Mouse (Mus musculus) heart, embryonic 13.5 days (tissue): ENCODE measurements at regions not wholly inside any gene's neighbourhood (a gene's known extent, or its start where the extent isn't known, plus 50 kb on each side); places are given as distances from the start of the nearest gene placed in this dataset.
A peak's percentile ranks its signal among the peaks of the same experiment; 100 is the strongest.

Experiments
- ATAC-seq: fragments of 200-750 bp; cut with Nextera tagmentation; 2 replicates; pipeline ENCODE4 v1.8.0; 2017; ENCODE audit warnings: moderate TSS enrichment; ENCODE audit not compliant: insufficient number of reproducible peaks, low FRiP score, low TSS enrichment; ENCODE audit errors: extremely low read depth
- H3K27ac ChIP-seq: fragments of 300-500 bp; sonication (generic); replicated peaks from 2 replicates; pipeline ENCODE4 v1.5.1; 2015; ENCODE audit warnings: moderate library complexity, mild to moderate bottlenecking, inconsistent platforms
- H3K27me3 ChIP-seq: fragments of 300-500 bp; sonication (generic); replicated peaks from 2 replicates; pipeline ENCODE4 v1.6.1; 2015; ENCODE audit warnings: mild to moderate bottlenecking, inconsistent platforms
- H3K36me3 ChIP-seq: fragments of 300-500 bp; sonication (generic); 2 replicates; pipeline ENCODE4 v1.6.1; 2015; ENCODE audit warnings: mild to moderate bottlenecking, inconsistent platforms
- H3K4me1 ChIP-seq: fragments of 300-500 bp; sonication (generic); 2 replicates; pipeline ENCODE4 v1.6.1; 2015; ENCODE audit warnings: inconsistent platforms
- H3K4me2 ChIP-seq: fragments of 300-500 bp; sonication (generic); 2 replicates; pipeline ENCODE4 v1.6.1; 2015; ENCODE audit warnings: inconsistent platforms, mild to moderate bottlenecking, moderate library complexity
- H3K4me3 ChIP-seq: fragments of 300-500 bp; sonication (generic); 2 replicates; pipeline ENCODE4 v1.5.1; 2015; ENCODE audit warnings: moderate library complexity, mild to moderate bottlenecking, inconsistent platforms
- H3K9ac ChIP-seq: fragments of 300-500 bp; sonication (generic); 2 replicates; pipeline ENCODE4 v1.6.1; 2015; ENCODE audit warnings: inconsistent platforms, mild to moderate bottlenecking, moderate library complexity
- H3K9me3 ChIP-seq: fragments of 300-500 bp; sonication (generic); 2 replicates; pipeline ENCODE4 v1.6.1; 2016; ENCODE audit warnings: inconsistent platforms
- WGBS: fragments of 180-500 bp; shearing (Covaris S2); methylation state at CpG from one replicate; pipeline ENCODE4 v1.1.7; 2015; ENCODE audit warnings: mixed read lengths; 5-methylcytosine and 5-hydroxymethylcytosine counted together

- peaks cover 22% of the 10 kb centered on the region for H3K4me1 ChIP-seq
- H3K36me3 ChIP-seq = no peaks in the 10 kb centered on the region
- no peak overlapping the region for H3K4me3 ChIP-seq
- no peak overlapping the region for H3K9ac ChIP-seq
- peak overlapping the region; percentile 76 for H3K27ac ChIP-seq
- 45% methylated on average over 7 of the region's 8 CpGs for WGBS
- no peak overlapping the region; the same call in 1 of the 2 replicates for H3K4me2 ChIP-seq
- no peaks in the 10 kb centered on the region for H3K27me3 ChIP-seq
- H3K9me3 ChIP-seq = no peaks in the 10 kb centered on the region; the same call in 1 of the 2 replicates
- ATAC-seq = no peak
These were observed 76.0 kb upstream of the Arid5b start for GRCm38 (mm10) chr10:68354335-68355231.

DNA sequence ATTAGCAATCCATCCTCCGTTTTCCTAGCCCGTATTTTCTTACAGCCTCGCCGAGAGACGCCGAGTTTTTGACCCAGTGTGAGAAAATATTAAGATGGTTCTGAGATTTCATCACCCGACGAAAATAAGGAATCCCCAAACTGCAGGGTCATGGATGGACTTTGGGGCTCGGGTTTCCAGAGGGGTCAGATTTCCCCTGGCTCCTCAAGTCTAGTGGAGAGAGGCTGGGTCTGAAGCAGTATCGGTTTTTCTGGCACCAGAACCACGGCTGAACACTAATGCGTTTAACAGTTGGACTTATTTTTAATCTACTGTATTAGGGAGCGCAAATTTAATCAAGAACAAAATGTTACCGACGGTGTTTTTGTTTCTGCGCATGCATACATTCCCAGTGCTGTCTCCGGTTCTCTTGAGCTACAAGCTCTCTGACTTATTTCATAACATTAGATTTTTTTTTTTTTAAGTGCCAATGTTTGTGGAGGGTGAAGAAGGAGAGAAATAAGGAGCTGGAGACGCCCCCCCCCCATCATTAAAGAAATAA lies 75.2 kb upstream of the Arid5b start:
- Histone ChIP-seq H3K9me3 (no peaks in the 10 kb centered on the region), H3K9ac (no peak overlapping the region), H3K27me3 (no peaks in the 10 kb centered on the region), H3K4me3 (no peak overlapping the region), H3K36me3 (no peaks in the 10 kb centered on the region), H3K27ac (peak overlapping the region; percentile 76), H3K4me1 (peaks cover 22% of the 10 kb centered on the region), H3K4me2 (peak overlapping the region; percentile 14; the same call in 1 of the 2 replicates)
- 68% methylated on average over 18 of the region's 18 CpGs for WGBS
- no peak for ATAC-seq

- Histone ChIP-seq H3K4me2 (no peak overlapping the region), H3K9ac (no peak overlapping the region), H3K36me3 (no peaks in the 10 kb centered on the region), H3K4me1 (peaks cover 29% of the 10 kb centered on the region), H3K4me3 (no peak overlapping the region), H3K27ac (no peak overlapping the region), H3K9me3 (no peaks in the 10 kb centered on the region), H3K27me3 (no peaks in the 10 kb centered on the region)
- ATAC-seq = no peak
- WGBS = 77% methylated on average over 8 of the region's 8 CpGs
These were observed 73.5 kb upstream of the Arid5b start for GRCm38 (mm10) chr10:68351841-68352555.

- no peak overlapping the region for H3K27ac ChIP-seq
- H3K36me3 ChIP-seq = no peaks in the 10 kb centered on the region
- no peak for ATAC-seq
- H3K4me3 ChIP-seq = no peak overlapping the region
- H3K9ac ChIP-seq = no peak overlapping the region
- 73% methylated on average over 5 of the region's 5 CpGs for WGBS
- H3K4me2 ChIP-seq = no peak overlapping the region
- peaks cover 33% of the 10 kb centered on the region for H3K4me1 ChIP-seq
- no peaks in the 10 kb centered on the region for H3K27me3 ChIP-seq
- H3K9me3 ChIP-seq = no peaks in the 10 kb centered on the region
These were observed 72.9 kb upstream of the Arid5b start for GRCm38 (mm10) chr10:68351441-68351840.

- no peak overlapping the region for H3K27ac ChIP-seq
- no peak overlapping the region for H3K4me3 ChIP-seq
- no peak for ATAC-seq
- H3K9me3 ChIP-seq = no peaks in the 10 kb centered on the region
- H3K4me1 ChIP-seq = peaks cover 35% of the 10 kb centered on the region
- H3K4me2 ChIP-seq = no peak overlapping the region
- H3K36me3 ChIP-seq = no peaks in the 10 kb centered on the region
- H3K9ac ChIP-seq = no peak overlapping the region
- 71% methylated on average over 12 of the region's 12 CpGs for WGBS
- H3K27me3 ChIP-seq = no peaks in the 10 kb centered on the region
These were observed 72.3 kb upstream of the Arid5b start for GRCm38 (mm10) chr10:68350798-68351197.

DNA sequence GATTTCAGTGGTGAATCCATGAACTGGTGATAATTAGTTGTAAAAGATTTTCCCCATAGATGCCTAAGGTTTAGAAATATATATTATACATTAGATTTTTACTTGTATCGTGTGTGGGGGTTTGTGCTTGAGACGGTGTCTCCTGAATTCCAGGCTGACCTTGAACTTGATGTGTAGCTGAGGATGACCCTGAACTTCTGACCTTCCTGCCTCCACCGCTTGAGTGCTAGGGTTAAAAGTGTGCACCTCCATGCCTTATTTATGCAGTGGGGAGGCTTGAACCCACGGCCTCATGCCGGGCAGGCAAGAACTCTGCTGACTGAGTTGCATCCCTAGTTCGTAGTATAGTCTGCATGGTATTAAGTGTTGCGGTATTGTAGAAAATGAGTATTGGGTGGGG lies 69.3 kb upstream of the Arid5b start:
- H3K36me3 ChIP-seq = no peaks in the 10 kb centered on the region
- no peak overlapping the region for H3K4me3 ChIP-seq
- H3K9ac ChIP-seq = no peak overlapping the region
- H3K4me1 ChIP-seq = peaks cover 18% of the 10 kb centered on the region
- peaks cover 6% of the 10 kb centered on the region for H3K9me3 ChIP-seq
- H3K27ac ChIP-seq = no peak overlapping the region
- WGBS = 84% methylated on average over 7 of the region's 7 CpGs
- H3K27me3 ChIP-seq = no peaks in the 10 kb centered on the region
- ATAC-seq = no peak
- no peak overlapping the region for H3K4me2 ChIP-seq

GRCm38 (mm10) chr10:68344991-68345720 lies 66.6 kb upstream of the Arid5b start:
- Histone ChIP-seq H3K4me3 (no peak overlapping the region), H3K9me3 (peaks cover 9% of the 10 kb centered on the region), H3K4me1 (peaks cover 18% of the 10 kb centered on the region), H3K27me3 (no peaks in the 10 kb centered on the region), H3K9ac (no peak overlapping the region), H3K36me3 (no peaks in the 10 kb centered on the region), H3K4me2 (no peak overlapping the region), H3K27ac (no peak overlapping the region)
- 82% methylated on average over 18 of the region's 18 CpGs for WGBS
- no peak for ATAC-seq

DNA sequence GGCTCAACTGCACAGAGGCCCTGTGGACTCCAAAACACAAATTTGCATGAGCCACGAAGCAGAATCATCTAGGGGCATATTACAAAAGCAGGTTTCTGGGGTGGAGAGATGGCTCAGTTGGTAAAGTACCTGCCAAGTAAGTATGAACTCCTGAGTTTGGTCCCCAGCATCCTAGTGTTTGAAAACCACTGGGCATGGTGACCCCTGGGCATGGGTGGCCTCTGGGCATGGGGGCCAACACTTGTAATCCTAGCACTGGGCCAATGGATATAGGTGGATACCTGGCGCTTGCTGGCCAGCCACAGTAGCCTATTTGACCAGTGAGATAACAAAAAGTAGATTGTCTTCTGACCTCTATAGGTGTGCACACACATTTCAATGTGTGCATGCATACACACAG lies 65.7 kb upstream of the Arid5b start:
- ATAC-seq = no peak

GRCm38 (mm10) chr10:68334054-68334453 lies 55.5 kb upstream of the Arid5b start:
- ATAC-seq = no peak

More for the DNA sequence above, 65.7 kb upstream of the Arid5b start:
- no peak overlapping the region for H3K9ac ChIP-seq
- H3K4me3 ChIP-seq = no peak overlapping the region
- no peaks in the 10 kb centered on the region for H3K27me3 ChIP-seq
- peaks cover 9% of the 10 kb centered on the region for H3K9me3 ChIP-seq
- no peak overlapping the region for H3K4me2 ChIP-seq
- no peaks in the 10 kb centered on the region for H3K36me3 ChIP-seq
- peaks cover 18% of the 10 kb centered on the region for H3K4me1 ChIP-seq
- WGBS = 82% methylated on average over 2 of the region's 2 CpGs
- H3K27ac ChIP-seq = no peak overlapping the region

More at GRCm38 (mm10) chr10:68334054-68334453, 55.5 kb upstream of the Arid5b start:
- no peaks in the 10 kb centered on the region for H3K4me1 ChIP-seq
- WGBS = 70% methylated on average over 5 of the region's 5 CpGs
- no peaks in the 10 kb centered on the region for H3K27me3 ChIP-seq
- no peak overlapping the region for H3K9ac ChIP-seq
- no peak overlapping the region for H3K4me2 ChIP-seq
- H3K4me3 ChIP-seq = no peak overlapping the region
- H3K9me3 ChIP-seq = 0 out of 2 replicates have a peak, but pooled peaks cover 7% of the 10 kb centered on the region
- H3K36me3 ChIP-seq = no peaks in the 10 kb centered on the region
- no peak overlapping the region for H3K27ac ChIP-seq
